ENCODE assay signal across 8 mouse cellular contexts in genomic region chr5:122114176-122114575, GRCm38 (mm10). TPM values are rescaled to one million over a fixed set of nuclear protein-coding genes. Genes with fewer than 3 reads are reported as not detected.
DNase-seq lines count a peak whose midpoint lies in the region; ATAC-seq and TF ChIP-seq lines count a peak whose summit lies in the region.

No protein-coding gene starts in this region.

- H3K27ac ChIP-seq in intestine, embryonic 14.5 days (ENCODE audit: low read depth): no peak overlapping the region
- no peak overlapping the region for H3K27ac ChIP-seq in intestine, embryonic 16.5 days (ENCODE audit: low read length)
- H3K27ac ChIP-seq in bone marrow macrophage, adult 2 months (ENCODE audit: insufficient read depth, low read depth, low read length): no peak overlapping the region
- H3K27ac ChIP-seq in left cerebral cortex, adult 2 months: no peak overlapping the region

- H3K9me3 ChIP-seq in intestine, embryonic 14.5 days (ENCODE audit: control insufficient read depth, low read length): no peaks in the 10 kb centered on the region
- H3K9me3 ChIP-seq in intestine, embryonic 16.5 days (ENCODE audit: control insufficient read depth, low read length): peaks cover 3% of the 10 kb centered on the region; the same call in 1 of the 2 replicates
- H3K9me3 ChIP-seq in E14TG2a.4 (ENCODE audit: low read length): no peaks in the 10 kb centered on the region

- 5% methylated on average over 2 of the region's 2 CpGs for WGBS in intestine, embryonic 14.5 days
- 5% methylated on average over 2 of the region's 2 CpGs for WGBS in intestine, embryonic 16.5 days

- H3K9ac ChIP-seq in intestine, embryonic 14.5 days (ENCODE audit: low read length): no peak overlapping the region
- no peak overlapping the region for H3K9ac ChIP-seq in intestine, embryonic 16.5 days (ENCODE audit: low read depth, low read length)

- TF ChIP-seq CTCF in E14TG2a.4 (conservative IDR thresholded peaks at IDR 0.05; ENCODE audit: low read length): peak; percentile 95
- peak; percentile 94 for TF ChIP-seq CTCF in bone marrow macrophage, adult 2 months (IDR thresholded peaks at IDR 0.05; ENCODE audit: low read depth, low read length)
- peak; percentile 88 for TF ChIP-seq CTCF in left cerebral cortex, adult 2 months (IDR thresholded peaks at IDR 0.05)

- no peaks in the 10 kb centered on the region for H3K27me3 ChIP-seq in intestine, embryonic 14.5 days (replicated peaks; ENCODE audit: control insufficient read depth, insufficient read depth, low read length)
- H3K27me3 ChIP-seq in intestine, embryonic 16.5 days (replicated peaks; ENCODE audit: control insufficient read depth, insufficient read depth, low read length): no peaks in the 10 kb centered on the region
- no peaks in the 10 kb centered on the region for H3K27me3 ChIP-seq in E14TG2a.4 (ENCODE audit: insufficient read depth, low read length)

- H3K36me3 ChIP-seq in intestine, embryonic 14.5 days (ENCODE audit: control insufficient read depth, insufficient read depth, low read length): no peaks in the 10 kb centered on the region
- no peaks in the 10 kb centered on the region for H3K36me3 ChIP-seq in intestine, embryonic 16.5 days (ENCODE audit: control insufficient read depth, insufficient read depth, low read length)
- H3K36me3 ChIP-seq in E14TG2a.4 (ENCODE audit: insufficient read depth, low read length): no peaks in the 10 kb centered on the region

- intact Hi-C loops in left cerebral cortex, adult 2 months (cut with DNase I): loop anchor here (5.0 kb wide), 2 partner anchors 228 to 278 kb away; partner anchors contain the start of gene Arpc3

- peak; percentile 85 for DNase-seq in intestine, embryonic 14.5 days (ENCODE audit: low spot score)
- peak; percentile 67 for DNase-seq in forelimb bud, embryonic 11.5 days (ENCODE audit: low read depth, low spot score)
- peak; percentile 39 to 70 for DNase-seq in left cerebral cortex, adult 2 months (ENCODE audit: extremely low spot score in 1 of 2, low spot score in 2 of 2)
- DNase-seq in natural killer cell, adult 2 months (ENCODE audit: low spot score in 2 of 2): peak; percentile 53 to 71
- DNase-seq in thymus, postnatal 4 days: peak; percentile 78

- no peak for TF ChIP-seq POLR2A in bone marrow macrophage, adult 2 months (IDR thresholded peaks at IDR 0.05; ENCODE audit: borderline replicate concordance, low read depth, low read length)

- no peaks in the 10 kb centered on the region for H3K4me1 ChIP-seq in intestine, embryonic 14.5 days (replicated peaks; ENCODE audit: control insufficient read depth, insufficient read depth, low read length)
- H3K4me1 ChIP-seq in intestine, embryonic 16.5 days (ENCODE audit: control insufficient read depth, insufficient read depth, low read length): no peaks in the 10 kb centered on the region
- peaks cover 57% of the 10 kb centered on the region for H3K4me1 ChIP-seq in E14TG2a.4 (replicated peaks; ENCODE audit: low read depth, low read length)
- H3K4me1 ChIP-seq in bone marrow macrophage, adult 2 months (ENCODE audit: control insufficient read depth, insufficient read depth, low read length): peaks cover 17% of the 10 kb centered on the region

- H3K4me3 ChIP-seq in intestine, embryonic 14.5 days (ENCODE audit: low read depth, low read length): no peak overlapping the region
- H3K4me3 ChIP-seq in intestine, embryonic 16.5 days (ENCODE audit: low read length): no peak overlapping the region
- H3K4me3 ChIP-seq in E14TG2a.4 (replicated peaks; ENCODE audit: low read length): no peak overlapping the region
- no peak overlapping the region for H3K4me3 ChIP-seq in bone marrow macrophage, adult 2 months (ENCODE audit: insufficient read depth, low read length)
- H3K4me3 ChIP-seq in left cerebral cortex, adult 2 months: no peak overlapping the region

- H3K4me2 ChIP-seq in intestine, embryonic 14.5 days (ENCODE audit: low read length): no peak overlapping the region
- H3K4me2 ChIP-seq in intestine, embryonic 16.5 days (ENCODE audit: low read depth, low read length): no peak overlapping the region

- no peak for ATAC-seq in intestine, embryonic 14.5 days (replicated peaks; ENCODE audit: low FRiP score, low TSS enrichment, low read depth)
- no peak for ATAC-seq in intestine, embryonic 16.5 days

RNA-seq across cellular contexts. Expression of gene Myl2, which starts 13.4 kb away (rescaled TPM):
- polyA plus RNA-seq in intestine, embryonic 14.5 days (2014; fragmentation: Nextera tagmentation; extraction: Ambion mirVana): not detected in 2 replicates
- 0.87 and 1.9 TPM in 2 replicates for polyA plus RNA-seq in intestine, embryonic 16.5 days (2015; fragmentation: Nextera tagmentation; extraction: Ambion mirVana)
- 3.6 TPM in 1 of 2 replicates, not detected in the other for polyA plus RNA-seq in bone marrow macrophage, adult 2 months (2012; ENCODE audit: insufficient read depth, insufficient read length, missing spikeins)
- 1 to 10 TPM in 1 of 2 experiments, under 1 TPM in 1; 0.86 to 1.4 TPM for total RNA-seq in left cerebral cortex, adult 2 months (2021)

RNA-seq across cellular contexts. Expression of gene Ccdc63, which starts 26.4 kb away (rescaled TPM):
- 0.32 TPM in 1 of 2 replicates, not detected in the other for polyA plus RNA-seq in intestine, embryonic 14.5 days (2014; fragmentation: Nextera tagmentation; extraction: Ambion mirVana)
- polyA plus RNA-seq in intestine, embryonic 16.5 days (2015; fragmentation: Nextera tagmentation; extraction: Ambion mirVana): not detected in 2 replicates
- 1.8 and 2.5 TPM in 2 replicates for polyA plus RNA-seq in bone marrow macrophage, adult 2 months (2012; ENCODE audit: insufficient read depth, insufficient read length, missing spikeins)
- 1 to 10 TPM in 1 of 2 experiments, under 1 TPM in 1; 0.66 to 1.1 TPM for total RNA-seq in left cerebral cortex, adult 2 months (2021)

RNA-seq across cellular contexts. Expression of gene Ppp1cc, which starts 43.9 kb away (rescaled TPM):
- 259 and 270 TPM in 2 replicates for polyA plus RNA-seq in intestine, embryonic 14.5 days (2014; fragmentation: Nextera tagmentation; extraction: Ambion mirVana)
- polyA plus RNA-seq in intestine, embryonic 16.5 days (2015; fragmentation: Nextera tagmentation; extraction: Ambion mirVana): 213 and 215 TPM in 2 replicates
- 308 and 336 TPM in 2 replicates for polyA plus RNA-seq in bone marrow macrophage, adult 2 months (2012; ENCODE audit: insufficient read depth, insufficient read length, missing spikeins)
- total RNA-seq in left cerebral cortex, adult 2 months (2021): 100 to 1,000 TPM; 176 to 195 TPM
